Mouse (Mus musculus): ENCODE measurements around the gene Adcy5. TPM values are rescaled to one million over a fixed set of nuclear protein-coding genes. Genes with fewer than 3 reads are reported as not detected.

Adcy5 gene
- polyA plus RNA-seq, 1 experiment from 2014 or later, result 0.42 TPM

DNA sequence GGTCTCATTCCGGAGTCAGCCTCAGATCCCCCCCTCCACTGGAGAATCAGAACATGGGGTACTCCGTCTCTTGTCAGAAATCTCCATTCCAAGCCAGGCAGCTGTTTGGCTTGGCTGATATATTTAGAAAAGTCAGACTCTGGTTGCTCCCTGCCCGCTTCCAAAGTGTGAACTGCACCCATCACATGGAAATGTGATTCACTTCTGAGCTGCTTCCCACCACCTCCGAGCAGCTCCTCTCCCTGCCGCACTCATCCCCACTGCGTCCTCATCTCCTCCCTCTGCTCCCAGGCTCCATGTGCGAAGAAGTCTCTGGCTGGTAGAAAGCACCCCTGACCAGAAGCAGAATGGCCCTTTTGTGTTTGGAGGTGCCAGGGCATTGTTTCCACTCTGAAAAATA, 37.2 kb upstream of the Adcy5 start:
- WGBS, result 61% methylated on average over 7 of the region's 7 CpGs
- Histone ChIP-seq H3K4me2 (replicated peaks; ENCODE audit: low read depth, low read length) (no peak overlapping the region), H3K27me3 (ENCODE audit: control insufficient read depth, insufficient read depth, low read length) (no peaks in the 10 kb centered on the region), H3K4me3 (ENCODE audit: low read length) (no peak overlapping the region), H3K9me3 (ENCODE audit: control insufficient read depth, low read length) (no peaks in the 10 kb centered on the region), H3K36me3 (ENCODE audit: control insufficient read depth, insufficient read depth, low read length) (no peaks in the 10 kb centered on the region), H3K4me1 (ENCODE audit: control insufficient read depth, insufficient read depth, low read length) (no peaks in the 10 kb centered on the region), H3K27ac (ENCODE audit: low read depth, low read length) (no peak overlapping the region), H3K9ac (ENCODE audit: low read depth, low read length) (no peak overlapping the region)
- no peak for ATAC-seq (ENCODE audit: low FRiP score, low TSS enrichment)

DNA sequence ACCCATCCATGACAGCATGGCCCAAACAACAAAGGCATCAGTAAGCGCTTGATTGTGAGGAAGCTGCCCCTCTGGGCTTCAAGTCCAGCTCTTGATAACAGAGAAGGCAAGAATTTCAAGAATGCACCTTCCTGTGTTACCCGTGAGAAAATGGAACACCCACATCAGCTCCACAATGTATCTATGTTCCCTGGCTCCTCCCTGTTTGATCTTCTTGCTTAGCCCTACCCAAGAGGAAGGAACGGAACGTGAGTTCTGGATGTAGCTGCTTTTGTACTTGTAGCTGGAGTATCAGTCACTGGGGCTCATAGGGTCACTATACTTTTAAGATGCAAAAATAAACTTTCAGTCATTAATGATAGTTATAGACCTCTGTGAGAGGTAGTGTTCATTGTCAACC, 34.1 kb upstream of the Adcy5 start:
- no peak overlapping the region for H3K9ac ChIP-seq (ENCODE audit: low read depth, low read length)
- ATAC-seq (ENCODE audit: low FRiP score, low TSS enrichment), result no peak
- no peaks in the 10 kb centered on the region for H3K27me3 ChIP-seq (ENCODE audit: control insufficient read depth, insufficient read depth, low read length)
- no peak overlapping the region for H3K27ac ChIP-seq (ENCODE audit: low read depth, low read length)
- no peaks in the 10 kb centered on the region for H3K9me3 ChIP-seq (ENCODE audit: control insufficient read depth, low read length)
- H3K4me2 ChIP-seq (replicated peaks; ENCODE audit: low read depth, low read length), result no peak overlapping the region
- H3K36me3 ChIP-seq (ENCODE audit: control insufficient read depth, insufficient read depth, low read length), result no peaks in the 10 kb centered on the region
- no peaks in the 10 kb centered on the region for H3K4me1 ChIP-seq (ENCODE audit: control insufficient read depth, insufficient read depth, low read length)
- WGBS, result 75% methylated on average over 4 of the region's 4 CpGs
- H3K4me3 ChIP-seq (ENCODE audit: low read length), result no peak overlapping the region

GRCm38 (mm10) chr16:35127270-35127669, 27.4 kb upstream of the Adcy5 start:
- Histone ChIP-seq H3K27ac (ENCODE audit: low read depth, low read length) (no peak overlapping the region), H3K4me2 (replicated peaks; ENCODE audit: low read depth, low read length) (no peak overlapping the region), H3K36me3 (ENCODE audit: control insufficient read depth, insufficient read depth, low read length) (no peaks in the 10 kb centered on the region), H3K4me3 (ENCODE audit: low read length) (no peak overlapping the region), H3K4me1 (ENCODE audit: control insufficient read depth, insufficient read depth, low read length) (no peaks in the 10 kb centered on the region), H3K9ac (ENCODE audit: low read depth, low read length) (no peak overlapping the region), H3K27me3 (ENCODE audit: control insufficient read depth, insufficient read depth, low read length) (no peaks in the 10 kb centered on the region), H3K9me3 (ENCODE audit: control insufficient read depth, low read length) (no peaks in the 10 kb centered on the region)
- ATAC-seq (ENCODE audit: low FRiP score, low TSS enrichment), result no peak
- 89% methylated on average over 5 of the region's 5 CpGs for WGBS

DNA sequence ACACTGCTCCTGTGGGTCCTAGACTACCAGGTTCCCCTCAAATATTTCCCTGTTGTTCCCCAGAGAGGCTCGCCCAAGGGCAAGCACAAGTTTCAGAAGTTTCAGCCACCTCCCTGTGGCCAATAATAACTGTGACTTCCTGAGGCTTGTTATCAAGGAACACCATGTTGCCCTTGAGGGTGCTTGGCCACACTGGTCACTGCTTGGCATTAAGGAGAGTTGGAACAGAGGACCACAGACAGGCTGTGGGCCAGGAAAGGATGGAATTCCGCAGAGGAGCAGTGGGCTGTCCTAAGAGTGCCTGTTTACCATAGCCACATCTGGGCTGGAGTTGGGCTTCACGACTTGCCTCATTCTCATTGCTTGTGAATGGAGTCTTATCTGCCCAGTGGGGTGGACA, 24.5 kb upstream of the Adcy5 start:
- Histone ChIP-seq H3K9ac (ENCODE audit: low read depth, low read length) (no peak overlapping the region), H3K9me3 (ENCODE audit: control insufficient read depth, low read length) (no peaks in the 10 kb centered on the region), H3K4me1 (ENCODE audit: control insufficient read depth, insufficient read depth, low read length) (no peaks in the 10 kb centered on the region), H3K27me3 (ENCODE audit: control insufficient read depth, insufficient read depth, low read length) (no peaks in the 10 kb centered on the region), H3K4me2 (replicated peaks; ENCODE audit: low read depth, low read length) (no peak overlapping the region), H3K27ac (ENCODE audit: low read depth, low read length) (no peak overlapping the region), H3K36me3 (ENCODE audit: control insufficient read depth, insufficient read depth, low read length) (no peaks in the 10 kb centered on the region), H3K4me3 (ENCODE audit: low read length) (no peak overlapping the region)
- WGBS, result 74% methylated on average over 3 of the region's 3 CpGs
- ATAC-seq (ENCODE audit: low FRiP score, low TSS enrichment), result no peak

GRCm38 (mm10) chr16:35139416-35139815, 15.3 kb upstream of the Adcy5 start:
- no peak overlapping the region for H3K27ac ChIP-seq (ENCODE audit: low read depth, low read length)
- H3K27me3 ChIP-seq (ENCODE audit: control insufficient read depth, insufficient read depth, low read length), result no peaks in the 10 kb centered on the region
- no peak overlapping the region for H3K9ac ChIP-seq (ENCODE audit: low read depth, low read length)
- no peaks in the 10 kb centered on the region for H3K36me3 ChIP-seq (ENCODE audit: control insufficient read depth, insufficient read depth, low read length)
- ATAC-seq (ENCODE audit: low FRiP score, low TSS enrichment), result no peak
- WGBS, result 90% methylated on average over 6 of the region's 6 CpGs
- H3K4me2 ChIP-seq (replicated peaks; ENCODE audit: low read depth, low read length), result no peak overlapping the region
- H3K9me3 ChIP-seq (ENCODE audit: control insufficient read depth, low read length), result no peaks in the 10 kb centered on the region
- no peak overlapping the region for H3K4me3 ChIP-seq (ENCODE audit: low read length)
- no peaks in the 10 kb centered on the region for H3K4me1 ChIP-seq (ENCODE audit: control insufficient read depth, insufficient read depth, low read length)

DNA sequence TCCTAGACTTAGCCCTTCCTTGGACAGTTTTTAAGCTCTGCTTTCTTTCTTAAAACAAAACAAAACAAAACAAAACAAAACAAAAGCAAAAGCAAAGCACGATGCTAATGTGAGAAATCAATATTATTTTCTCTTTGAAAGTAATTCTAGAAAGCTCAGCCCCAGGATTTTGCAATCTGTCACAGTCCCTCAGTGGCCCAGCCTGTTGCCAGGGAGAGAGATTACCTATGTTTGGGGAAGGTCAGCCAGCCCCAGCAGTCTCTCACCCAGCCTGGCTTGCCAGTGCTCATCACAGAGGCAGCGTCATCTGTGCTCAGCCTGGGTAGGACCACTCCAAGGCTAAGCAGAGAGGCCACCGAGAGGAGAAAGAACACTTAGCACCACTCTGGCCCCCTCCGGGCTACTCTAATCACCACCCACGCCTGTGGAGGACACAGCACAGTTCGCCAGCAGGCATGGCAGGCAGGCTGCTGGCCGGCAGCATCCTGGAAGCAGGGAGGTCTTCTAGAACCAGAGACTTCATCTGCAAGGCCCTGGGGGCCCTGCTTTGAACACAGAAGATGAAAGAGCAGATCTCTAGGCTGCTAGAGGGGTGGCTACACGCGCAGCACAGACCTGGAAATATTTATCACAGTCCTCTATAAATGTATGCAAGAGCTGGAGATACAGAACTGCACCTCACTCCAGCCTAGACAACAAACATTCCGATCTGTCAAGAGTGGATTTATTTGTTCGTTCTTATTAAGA, 14.6 kb upstream of the Adcy5 start:
- no peak overlapping the region for H3K4me3 ChIP-seq (ENCODE audit: low read length)
- no peaks in the 10 kb centered on the region for H3K27me3 ChIP-seq (ENCODE audit: control insufficient read depth, insufficient read depth, low read length)
- H3K36me3 ChIP-seq (ENCODE audit: control insufficient read depth, insufficient read depth, low read length), result no peaks in the 10 kb centered on the region
- H3K4me1 ChIP-seq (ENCODE audit: control insufficient read depth, insufficient read depth, low read length), result no peaks in the 10 kb centered on the region
- H3K4me2 ChIP-seq (replicated peaks; ENCODE audit: low read depth, low read length), result no peak overlapping the region
- no peaks in the 10 kb centered on the region for H3K9me3 ChIP-seq (ENCODE audit: control insufficient read depth, low read length)
- WGBS, result 34% methylated on average over 11 of the region's 11 CpGs
- no peak for ATAC-seq (ENCODE audit: low FRiP score, low TSS enrichment)
- H3K9ac ChIP-seq (ENCODE audit: low read depth, low read length), result no peak overlapping the region
- no peak overlapping the region for H3K27ac ChIP-seq (ENCODE audit: low read depth, low read length)

DNA sequence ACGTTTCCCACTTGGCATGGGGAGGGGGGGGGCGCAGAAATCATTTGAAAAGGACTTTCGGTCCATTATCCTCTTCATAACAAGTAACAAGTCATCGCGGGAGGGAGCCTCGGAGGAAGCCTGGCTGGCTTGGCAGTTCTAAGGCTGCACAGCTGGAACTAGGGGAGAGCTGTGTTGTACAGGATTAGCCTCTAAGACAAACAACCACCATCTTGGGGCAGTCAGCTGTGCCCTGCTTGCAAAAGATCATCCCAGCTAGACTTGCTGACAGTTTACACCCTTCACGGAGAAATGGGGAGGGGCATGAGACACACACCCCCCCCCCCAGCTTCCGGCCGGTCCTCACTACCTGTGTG, 14.1 kb upstream of the Adcy5 start:
- Histone ChIP-seq H3K27ac (ENCODE audit: low read depth, low read length) (no peak overlapping the region), H3K4me1 (ENCODE audit: control insufficient read depth, insufficient read depth, low read length) (no peaks in the 10 kb centered on the region), H3K9ac (ENCODE audit: low read depth, low read length) (no peak overlapping the region), H3K9me3 (ENCODE audit: control insufficient read depth, low read length) (no peaks in the 10 kb centered on the region), H3K27me3 (ENCODE audit: control insufficient read depth, insufficient read depth, low read length) (no peaks in the 10 kb centered on the region), H3K4me3 (ENCODE audit: low read length) (no peak overlapping the region), H3K36me3 (ENCODE audit: control insufficient read depth, insufficient read depth, low read length) (no peaks in the 10 kb centered on the region), H3K4me2 (replicated peaks; ENCODE audit: low read depth, low read length) (no peak overlapping the region)
- ATAC-seq (ENCODE audit: low FRiP score, low TSS enrichment), result no peak
- WGBS, result 51% methylated on average over 9 of the region's 9 CpGs

GRCm38 (mm10) chr16:35141839-35142238, 12.8 kb upstream of the Adcy5 start:
- ATAC-seq (ENCODE audit: low FRiP score, low TSS enrichment), result no peak
- H3K27me3 ChIP-seq (ENCODE audit: control insufficient read depth, insufficient read depth, low read length), result no peaks in the 10 kb centered on the region
- H3K36me3 ChIP-seq (ENCODE audit: control insufficient read depth, insufficient read depth, low read length), result no peaks in the 10 kb centered on the region
- H3K4me2 ChIP-seq (replicated peaks; ENCODE audit: low read depth, low read length), result no peak overlapping the region
- WGBS, result 77% methylated on average over 8 of the region's 8 CpGs
- no peak overlapping the region for H3K27ac ChIP-seq (ENCODE audit: low read depth, low read length)
- H3K4me3 ChIP-seq (ENCODE audit: low read length), result no peak overlapping the region
- H3K9ac ChIP-seq (ENCODE audit: low read depth, low read length), result no peak overlapping the region
- no peaks in the 10 kb centered on the region for H3K4me1 ChIP-seq (ENCODE audit: control insufficient read depth, insufficient read depth, low read length)
- no peaks in the 10 kb centered on the region for H3K9me3 ChIP-seq (ENCODE audit: control insufficient read depth, low read length)

DNA sequence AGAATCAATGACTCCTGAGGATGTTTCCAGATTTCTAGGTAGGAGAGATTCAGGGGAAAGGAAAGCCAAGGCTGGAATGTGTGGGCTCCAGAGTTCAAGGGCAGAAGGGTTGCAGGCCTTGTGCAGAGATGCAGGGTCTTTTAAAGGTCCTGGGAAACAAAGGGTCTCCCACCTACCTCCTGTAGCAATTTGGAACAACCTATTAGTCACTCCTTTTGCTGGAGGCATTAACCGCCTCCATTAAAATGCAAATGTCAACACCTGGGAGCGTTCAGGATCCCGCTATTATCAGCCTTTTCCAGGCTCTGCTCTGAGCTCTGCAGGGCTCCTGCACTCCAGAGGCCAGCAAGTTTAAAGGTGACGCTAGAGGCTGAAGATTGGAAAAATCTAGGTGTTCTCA, 8.5 kb upstream of the Adcy5 start:
- no peaks in the 10 kb centered on the region for H3K9me3 ChIP-seq (ENCODE audit: control insufficient read depth, low read length)
- no peak overlapping the region for H3K27ac ChIP-seq (ENCODE audit: low read depth, low read length)
- H3K27me3 ChIP-seq (ENCODE audit: control insufficient read depth, insufficient read depth, low read length), result no peaks in the 10 kb centered on the region
- H3K4me2 ChIP-seq (replicated peaks; ENCODE audit: low read depth, low read length), result no peak overlapping the region
- H3K36me3 ChIP-seq (ENCODE audit: control insufficient read depth, insufficient read depth, low read length), result no peaks in the 10 kb centered on the region
- WGBS, result 22% methylated on average over 4 of the region's 4 CpGs
- H3K4me1 ChIP-seq (ENCODE audit: control insufficient read depth, insufficient read depth, low read length), result no peaks in the 10 kb centered on the region
- no peak overlapping the region for H3K4me3 ChIP-seq (ENCODE audit: low read length)
- no peak for ATAC-seq (ENCODE audit: low FRiP score, low TSS enrichment)
- H3K9ac ChIP-seq (ENCODE audit: low read depth, low read length), result no peak overlapping the region

All from kidney, embryonic 14.5 days (tissue).